In genomic region chr12:72084261-72085023, GRCm38 (mm10) we compare ENCODE assay signal across 8 mouse cellular contexts. TPM values are rescaled to one million over a fixed set of nuclear protein-coding genes. Genes with fewer than 3 reads are reported as not detected.
A peak's percentile ranks its signal among the peaks of the same experiment; 100 is the strongest.
DNase-seq lines count a peak whose midpoint lies in the region; ATAC-seq and TF ChIP-seq lines count a peak whose summit lies in the region.

No protein-coding gene starts in this region.

- H3K9me3 ChIP-seq in G1E (replicated peaks): no peaks in the 10 kb centered on the region
- no peaks in the 10 kb centered on the region for H3K9me3 ChIP-seq in forebrain, embryonic 10.5 days
- H3K9me3 ChIP-seq in intestine, embryonic 16.5 days (ENCODE audit: control insufficient read depth, low read length): no peaks in the 10 kb centered on the region
- no peaks in the 10 kb centered on the region for H3K9me3 ChIP-seq in liver, embryonic 16.5 days (replicated peaks; ENCODE audit: control insufficient read depth, low read length)

- H3K4me2 ChIP-seq in intestine, embryonic 16.5 days (ENCODE audit: low read depth, low read length): peak overlapping the region; percentile 90
- peak overlapping the region; percentile 78 for H3K4me2 ChIP-seq in liver, embryonic 16.5 days (ENCODE audit: low read depth, low read length)

- peak; percentile 73 for DNase-seq in gastrocnemius, adult 2 months
- no peak for DNase-seq in gastrocnemius, postnatal 25 days
- DNase-seq in G1E (ENCODE audit: low spot score): no peak
- no peak for DNase-seq in forebrain, embryonic 10.5 days (ENCODE audit: extremely low spot score, low spot score)
- DNase-seq in skeletal muscle tissue, adult 2 months (ENCODE audit: low read depth, low spot score): peak; percentile 54

- ATAC-seq in G1E (ENCODE audit: extremely low read depth, insufficient number of reproducible peaks, low FRiP score, poor library complexity, severe bottlenecking): no peak
- peak; percentile 21 for ATAC-seq in intestine, embryonic 16.5 days
- ATAC-seq in liver, embryonic 16.5 days (ENCODE audit: low read depth): peak; percentile 14
- ATAC-seq in erythroid progenitor cell, adult 5-6 weeks (replicated peaks; ENCODE audit: low FRiP score, poor library complexity, severe bottlenecking): no peak

- peak overlapping the region; percentile 88 for H3K4me3 ChIP-seq in gastrocnemius, adult 2 months
- peak overlapping the region; percentile 75 for H3K4me3 ChIP-seq in G1E (ENCODE audit: low read depth, low read length)
- H3K4me3 ChIP-seq in forebrain, embryonic 10.5 days: peak overlapping the region; percentile 74
- peak overlapping the region; percentile 79 for H3K4me3 ChIP-seq in intestine, embryonic 16.5 days (ENCODE audit: low read length)
- H3K4me3 ChIP-seq in liver, embryonic 16.5 days (ENCODE audit: low read depth, low read length): peak overlapping the region; percentile 87

- H3K9ac ChIP-seq in intestine, embryonic 16.5 days (ENCODE audit: low read depth, low read length): peak overlapping the region; percentile 87
- H3K9ac ChIP-seq in liver, embryonic 16.5 days (ENCODE audit: low read depth, low read length): peak overlapping the region; percentile 53

- H3K4me1 ChIP-seq in G1E (ENCODE audit: insufficient read depth, low read depth, low read length): peaks cover 40% of the 10 kb centered on the region
- H3K4me1 ChIP-seq in forebrain, embryonic 10.5 days: peaks cover 41% of the 10 kb centered on the region
- peaks cover 8% of the 10 kb centered on the region; the same call in 1 of the 2 replicates for H3K4me1 ChIP-seq in intestine, embryonic 16.5 days (ENCODE audit: control insufficient read depth, insufficient read depth, low read length)
- peaks cover 7% of the 10 kb centered on the region; the same call in 1 of the 2 replicates for H3K4me1 ChIP-seq in liver, embryonic 16.5 days (ENCODE audit: control insufficient read depth, low read depth, low read length)

- TF ChIP-seq CTCF in gastrocnemius, adult 2 months (IDR thresholded peaks at IDR 0.05): no peak
- no peak for TF ChIP-seq CTCF in G1E (IDR thresholded peaks at IDR 0.05; ENCODE audit: low read depth, low read length)

- intact Hi-C loops in gastrocnemius, adult 2 months (cut with DNase I): loop anchor here (10.0 kb wide), 2 partner anchors 580 to 1260 kb away; partner anchors contain the start of genes Dhrs7 and Frmd6

- H3K27me3 ChIP-seq in G1E (ENCODE audit: insufficient read depth, low read length): peaks cover 18% of the 10 kb centered on the region
- no peaks in the 10 kb centered on the region for H3K27me3 ChIP-seq in forebrain, embryonic 10.5 days (ENCODE audit: poor library complexity, severe bottlenecking)
- H3K27me3 ChIP-seq in intestine, embryonic 16.5 days (replicated peaks; ENCODE audit: control insufficient read depth, insufficient read depth, low read length): no peaks in the 10 kb centered on the region
- H3K27me3 ChIP-seq in liver, embryonic 16.5 days (ENCODE audit: control insufficient read depth, insufficient read depth, low read depth, low read length): peaks cover 13% of the 10 kb centered on the region

- peaks cover 2% of the 10 kb centered on the region for H3K36me3 ChIP-seq in G1E (replicated peaks)
- no peaks in the 10 kb centered on the region for H3K36me3 ChIP-seq in forebrain, embryonic 10.5 days (replicated peaks)
- no peaks in the 10 kb centered on the region for H3K36me3 ChIP-seq in intestine, embryonic 16.5 days (ENCODE audit: control insufficient read depth, insufficient read depth, low read length)
- H3K36me3 ChIP-seq in liver, embryonic 16.5 days (ENCODE audit: control insufficient read depth, insufficient read depth): no peaks in the 10 kb centered on the region

- WGBS in forebrain, embryonic 10.5 days: 2% methylated on average over 46 of the region's 46 CpGs
- WGBS in intestine, embryonic 16.5 days: 3% methylated on average over 46 of the region's 46 CpGs
- 6% methylated on average over 46 of the region's 46 CpGs for WGBS in liver, embryonic 16.5 days (ENCODE audit: insufficient replicate concordance)

- peak overlapping the region; percentile 95 for H3K27ac ChIP-seq in gastrocnemius, adult 2 months
- peak overlapping the region; percentile 95 for H3K27ac ChIP-seq in forebrain, embryonic 10.5 days
- H3K27ac ChIP-seq in intestine, embryonic 16.5 days (ENCODE audit: low read length): peak overlapping the region; percentile 91
- H3K27ac ChIP-seq in liver, embryonic 16.5 days (ENCODE audit: low read length): peak overlapping the region; percentile 66

RNA-seq across cellular contexts. Expression of gene L3hypdh, which starts 0.8 kb away (rescaled TPM):
- 1 to 10 TPM in 1 of 2 experiments, under 1 TPM in 1; 0.56 to 1.2 TPM for total RNA-seq in gastrocnemius, adult 2 months (2021)
- 1 to 10 TPM in 1 of 2 experiments, under 1 TPM in 1; 0.77 to 1.8 TPM for total RNA-seq in gastrocnemius, postnatal 25 days (2021)
- total RNA-seq in G1E (2014; fragmentation: Nextera tagmentation) (0.39 and 1.1 TPM in 2 replicates), G1E (2017) (0.93 and 0.98 TPM in 2 replicates)
- 0.42 and 0.51 TPM in 2 replicates for polyA plus RNA-seq in G1E (2012)
- 7.0 and 7.2 TPM in 2 replicates for polyA plus RNA-seq in forebrain, embryonic 10.5 days (2016; fragmentation: Nextera tagmentation; extraction: Ambion mirVana)
- 13.6 and 15.7 TPM in 2 replicates for polyA plus RNA-seq in intestine, embryonic 16.5 days (2015; fragmentation: Nextera tagmentation; extraction: Ambion mirVana)
- 9.8 and 10.2 TPM in 2 replicates for polyA plus RNA-seq in liver, embryonic 16.5 days (2015; fragmentation: Nextera tagmentation; extraction: Ambion mirVana)
- not detected in 2 replicates for total RNA-seq in erythroid progenitor cell, adult 5-6 weeks (2015; ENCODE audit: low replicate concordance)
- 0.77 TPM in 1 of 2 replicates, not detected in the other for total RNA-seq in erythroid progenitor cell, adult 5-6 weeks (2017; ENCODE audit: low replicate concordance)

RNA-seq across cellular contexts. Expression of gene Jkamp, which starts 0.9 kb away (rescaled TPM):
- 10 to 100 TPM in 1 of 2 experiments, 1 to 10 TPM in 1; 9.5 to 10.3 TPM for total RNA-seq in gastrocnemius, adult 2 months (2021)
- total RNA-seq in gastrocnemius, postnatal 25 days (2021): 10 to 100 TPM in 1 of 2 experiments, 1 to 10 TPM in 1; 8.0 to 10.9 TPM
- total RNA-seq in G1E (2014; fragmentation: Nextera tagmentation) (61.8 and 65.5 TPM in 2 replicates), G1E (2017) (35.7 and 42.3 TPM in 2 replicates)
- polyA plus RNA-seq in G1E (2012): 9.4 and 9.8 TPM in 2 replicates
- 71.9 and 73.2 TPM in 2 replicates for polyA plus RNA-seq in forebrain, embryonic 10.5 days (2016; fragmentation: Nextera tagmentation; extraction: Ambion mirVana)
- 49.5 and 59.6 TPM in 2 replicates for polyA plus RNA-seq in intestine, embryonic 16.5 days (2015; fragmentation: Nextera tagmentation; extraction: Ambion mirVana)
- 15.9 and 17.4 TPM in 2 replicates for polyA plus RNA-seq in liver, embryonic 16.5 days (2015; fragmentation: Nextera tagmentation; extraction: Ambion mirVana)
- 2.9 and 13.0 TPM in 2 replicates for total RNA-seq in erythroid progenitor cell, adult 5-6 weeks (2015; ENCODE audit: low replicate concordance)
- 0.90 and 6.1 TPM in 2 replicates for total RNA-seq in erythroid progenitor cell, adult 5-6 weeks (2017; ENCODE audit: low replicate concordance)

RNA-seq across cellular contexts. Expression of gene Gpr135, which starts 13.5 kb away (rescaled TPM):
- under 1 TPM; 0.13 to 0.14 TPM for total RNA-seq in gastrocnemius, adult 2 months (2021)
- under 1 TPM; 0.20 to 0.32 TPM for total RNA-seq in gastrocnemius, postnatal 25 days (2021)
- total RNA-seq in G1E (2014; fragmentation: Nextera tagmentation) (not detected in 2 replicates), G1E (2017) (not detected in 2 replicates)
- not detected in 2 replicates for polyA plus RNA-seq in G1E (2012)
- 0.32 and 0.57 TPM in 2 replicates for polyA plus RNA-seq in forebrain, embryonic 10.5 days (2016; fragmentation: Nextera tagmentation; extraction: Ambion mirVana)
- 0.36 and 0.38 TPM in 2 replicates for polyA plus RNA-seq in intestine, embryonic 16.5 days (2015; fragmentation: Nextera tagmentation; extraction: Ambion mirVana)
- 0.09 and 0.14 TPM in 2 replicates for polyA plus RNA-seq in liver, embryonic 16.5 days (2015; fragmentation: Nextera tagmentation; extraction: Ambion mirVana)
- not detected in 2 replicates for total RNA-seq in erythroid progenitor cell, adult 5-6 weeks (2015; ENCODE audit: low replicate concordance)
- not detected in 2 replicates for total RNA-seq in erythroid progenitor cell, adult 5-6 weeks (2017; ENCODE audit: low replicate concordance)

Comparison
In these comparisons a context has a peak if more than half of its experiments do, and no peak if none do; other contexts are left out.
1. DNase-seq: peak in gastrocnemius, adult 2 months (single experiment) and skeletal muscle tissue, adult 2 months (single experiment); none in gastrocnemius, postnatal 25 days (single experiment), G1E (single experiment) and forebrain, embryonic 10.5 days (single experiment).
2. ATAC-seq: peak in intestine, embryonic 16.5 days (single experiment) and liver, embryonic 16.5 days (single experiment); none in G1E (single experiment) and erythroid progenitor cell, adult 5-6 weeks (single experiment).
3. Peak in every context shown above with its lines, with median percentiles within 50 percentile points of each other: H3K27ac ChIP-seq and H3K4me3 ChIP-seq.